Mouse (Mus musculus) G1E (cell line): Measurements from ENCODE around the gene Apoa2.

ENCODE experiments used
- CTCF ChIP-seq: IDR thresholded peaks from 2 replicates; pipeline ENCODE4 v1.5.1; 2012; ENCODE audit warnings: low read depth, low read length, inconsistent platforms, mixed read lengths
- GATA1 ChIP-seq: IDR thresholded peaks from 2 replicates; pipeline ENCODE4 v1.6.1; 2012; ENCODE audit warnings: borderline replicate concordance, low read length, inconsistent platforms, mixed read lengths
- POLR2AphosphoS5 ChIP-seq: IDR thresholded peaks from 2 replicates; pipeline ENCODE4 v1.6.1; 2012; ENCODE audit warnings: low read depth, low read length, inconsistent platforms; ENCODE audit not compliant: insufficient replicate concordance

DNA sequence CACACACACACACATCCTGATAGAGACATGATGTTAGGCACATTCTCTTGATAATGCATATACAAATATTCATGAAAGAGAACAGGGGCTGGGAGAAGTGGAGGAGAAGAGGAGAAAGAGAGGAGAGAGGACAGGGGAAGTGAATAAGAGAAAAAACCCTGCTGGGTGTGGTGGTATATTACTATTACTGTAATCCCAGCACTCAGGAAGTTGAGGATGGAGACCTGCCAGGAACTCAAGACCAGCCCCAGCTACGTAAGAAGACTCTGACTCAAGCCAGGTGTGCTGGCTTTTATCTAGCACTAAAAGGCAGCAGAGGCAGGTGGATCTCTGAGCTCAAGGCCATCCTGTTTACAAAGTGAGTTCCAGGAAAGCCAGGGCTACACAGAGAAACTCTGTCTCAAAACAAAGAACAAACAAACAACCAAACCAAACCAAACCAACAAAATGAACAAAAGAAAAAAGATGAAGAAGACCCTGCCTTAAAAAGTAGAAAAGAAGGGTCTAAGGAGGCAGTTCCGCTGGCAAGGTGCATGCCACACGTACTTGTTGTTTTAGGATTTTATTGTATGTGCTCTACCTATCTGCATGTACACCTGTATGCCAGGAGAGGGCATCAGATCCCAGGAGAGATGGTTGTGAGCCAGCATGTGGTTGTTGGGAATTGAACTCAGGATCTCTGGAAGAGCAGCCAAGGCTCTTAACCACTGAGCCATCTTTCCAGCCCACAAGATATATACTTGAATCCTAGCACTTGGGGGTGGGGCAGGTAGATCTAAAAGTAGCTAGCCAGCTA lies 39.0 kb downstream of the Apoa2 start:
- no peak for TF ChIP-seq POLR2AphosphoS5
- no peak for TF ChIP-seq CTCF
- no peak for TF ChIP-seq GATA1
